Mouse (Mus musculus): ENCODE data around the gene Paxbp1.

Gene Paxbp1

DNA sequence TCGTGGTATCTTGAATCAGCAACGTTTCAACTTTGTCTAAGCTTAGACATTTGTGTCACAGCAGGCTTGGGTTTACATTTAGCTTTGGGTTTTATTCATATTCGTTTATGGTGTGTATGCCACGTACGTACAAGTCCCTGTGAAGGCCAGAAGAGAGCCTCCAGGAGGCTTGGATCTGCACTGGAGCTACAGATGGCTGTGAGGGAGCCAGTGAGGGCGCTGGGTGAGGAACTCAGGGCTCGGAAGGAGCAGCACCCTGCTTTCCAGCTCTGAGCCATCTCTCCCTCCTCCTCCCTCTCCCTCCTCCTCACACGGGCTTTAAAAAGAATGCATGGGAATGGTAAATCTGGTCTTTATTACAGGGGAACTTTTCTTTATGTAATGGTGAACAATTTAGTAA lies 9.3 kb upstream of the Paxbp1 start:
- no peak for DNase-seq

DNA sequence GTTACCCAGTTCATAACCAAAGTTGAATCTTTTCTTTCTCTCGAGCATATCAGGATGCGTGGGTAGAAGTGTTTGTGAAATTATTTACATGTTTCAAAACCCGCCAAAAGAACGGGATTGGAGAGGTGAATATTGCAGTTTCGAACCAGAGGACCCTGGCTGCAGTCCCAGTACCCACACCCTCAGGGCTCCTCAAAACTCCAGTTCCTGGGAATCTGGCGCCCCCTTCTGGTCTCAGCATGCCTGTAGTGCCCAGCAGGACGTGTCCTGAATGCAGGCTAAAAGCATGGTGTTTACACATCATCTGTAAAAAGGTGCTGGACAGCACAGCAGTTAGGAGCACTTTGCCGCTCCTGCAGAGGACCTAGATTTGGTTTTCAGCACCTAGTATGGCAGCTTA lies 1.2 kb upstream of the Paxbp1 start:
- DNase-seq: peak; percentile 53

DNA sequence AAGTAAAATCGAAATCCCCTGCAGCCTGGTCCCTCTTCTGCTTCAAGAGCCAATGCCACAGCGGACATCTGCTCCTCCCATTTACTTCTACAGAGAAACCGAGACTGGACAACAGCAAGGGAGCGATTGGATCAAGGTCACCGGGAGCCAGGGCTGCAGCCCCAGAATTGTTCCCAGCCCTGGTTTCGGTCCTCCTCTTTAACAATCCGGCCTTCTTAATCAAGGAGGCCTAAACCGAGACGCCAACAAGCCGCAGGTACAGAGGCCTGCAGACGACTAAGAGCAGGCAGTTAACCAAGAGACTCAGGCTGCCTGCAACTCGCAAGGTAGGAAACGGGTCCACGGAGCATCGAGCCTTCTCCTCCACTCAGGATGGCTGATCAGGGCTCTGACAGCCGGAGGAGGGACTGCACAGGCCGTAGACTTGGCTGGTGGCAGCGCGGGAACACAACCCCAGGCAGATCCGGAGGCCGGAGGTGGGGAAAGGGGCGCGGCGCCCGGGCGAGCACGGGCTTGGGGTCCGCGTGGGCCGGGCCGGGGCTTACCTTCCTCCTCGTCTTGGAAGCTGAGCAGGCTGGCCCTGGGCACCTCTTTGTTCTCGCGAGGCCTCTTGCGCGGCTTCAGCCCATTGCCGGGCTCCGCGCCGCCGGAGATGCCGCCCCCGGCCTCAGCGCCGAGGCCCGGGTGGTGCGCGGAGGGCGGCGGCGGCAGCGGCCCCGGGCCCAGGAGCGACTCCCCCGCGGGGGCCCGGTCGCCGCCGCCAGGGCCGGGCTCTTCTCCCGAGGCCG lies 688 bp downstream of the Paxbp1 start:
- DNase-seq: peak; percentile 50

DNA sequence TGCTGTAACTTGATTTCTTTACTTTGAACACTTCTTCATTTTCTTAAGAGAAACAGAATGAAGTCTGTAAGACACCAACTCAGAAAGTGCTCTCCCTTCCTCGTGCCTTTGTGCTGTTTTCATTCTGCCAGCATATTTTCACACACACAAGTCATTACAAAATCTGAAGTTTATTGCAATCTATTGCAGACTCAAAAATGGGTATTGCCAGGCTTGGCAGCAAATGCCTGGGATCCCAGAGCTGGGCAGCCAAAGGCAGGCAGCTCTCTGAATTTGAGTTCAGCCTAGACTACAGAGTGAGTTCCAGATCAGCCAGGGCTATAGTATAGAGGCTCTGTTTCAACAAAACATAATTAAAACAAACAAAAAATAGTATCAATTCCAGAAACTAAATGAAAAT lies 1.7 kb downstream of the Paxbp1 start:
- DNase-seq: no peak

DNA sequence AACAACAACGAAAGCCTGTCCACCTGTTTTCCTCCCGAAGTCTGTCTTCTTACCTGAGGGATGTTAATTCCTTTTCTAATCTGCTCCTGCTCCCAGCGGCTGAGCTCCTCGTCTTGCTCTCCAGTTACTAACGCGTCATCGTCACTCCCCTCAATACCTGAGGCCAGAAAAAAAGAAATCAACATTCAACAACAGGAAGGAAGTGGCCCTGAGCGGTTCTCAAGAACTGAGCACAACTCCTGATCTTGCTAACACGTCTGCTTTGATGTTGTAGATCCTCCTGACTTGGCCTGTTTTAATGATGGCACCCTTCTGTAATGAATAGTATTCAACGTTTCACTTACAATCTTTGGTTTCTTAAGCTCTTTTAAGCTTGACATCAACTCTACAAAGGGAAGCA lies 8.5 kb downstream of the Paxbp1 start:
- no peak for DNase-seq

DNA sequence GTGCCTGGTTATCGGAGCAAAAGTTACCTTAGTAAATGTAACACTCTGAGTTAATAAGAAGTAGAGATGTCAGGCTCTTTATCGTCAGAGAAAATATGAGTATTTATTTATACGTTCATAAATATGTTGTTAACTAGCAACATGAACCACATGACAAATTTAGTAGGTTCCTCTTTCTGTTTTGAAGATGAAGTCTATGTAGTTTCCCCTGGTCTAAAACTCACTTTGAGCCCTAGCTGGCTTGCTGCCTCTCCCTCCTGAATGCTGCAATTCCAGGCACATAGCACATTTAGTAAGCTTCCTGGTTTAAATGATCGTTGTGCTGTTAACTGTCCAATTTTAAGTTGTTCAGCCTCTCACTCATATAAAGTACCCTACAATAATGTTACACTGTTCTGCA lies 13.6 kb downstream of the Paxbp1 start:
- DNase-seq: no peak

DNA sequence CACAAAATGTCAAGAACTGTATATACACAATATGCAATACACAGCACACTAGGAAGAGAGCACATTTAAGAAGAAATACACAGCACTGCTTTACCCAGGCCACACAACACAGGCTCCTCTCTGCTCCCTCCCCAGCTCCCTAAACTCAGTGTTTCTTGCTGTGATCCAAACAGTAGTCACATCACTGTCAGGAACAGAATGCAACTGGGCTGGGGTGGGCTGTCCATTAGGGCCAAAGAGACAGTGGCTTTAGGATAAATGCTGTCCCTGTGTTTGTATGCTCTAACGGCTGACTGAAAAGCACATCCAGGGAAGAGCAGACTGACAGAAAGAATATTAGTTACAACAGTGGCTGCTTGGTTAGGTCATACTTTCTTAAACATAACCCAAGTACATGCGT lies 14.4 kb downstream of the Paxbp1 start:
- DNase-seq: no peak

DNA sequence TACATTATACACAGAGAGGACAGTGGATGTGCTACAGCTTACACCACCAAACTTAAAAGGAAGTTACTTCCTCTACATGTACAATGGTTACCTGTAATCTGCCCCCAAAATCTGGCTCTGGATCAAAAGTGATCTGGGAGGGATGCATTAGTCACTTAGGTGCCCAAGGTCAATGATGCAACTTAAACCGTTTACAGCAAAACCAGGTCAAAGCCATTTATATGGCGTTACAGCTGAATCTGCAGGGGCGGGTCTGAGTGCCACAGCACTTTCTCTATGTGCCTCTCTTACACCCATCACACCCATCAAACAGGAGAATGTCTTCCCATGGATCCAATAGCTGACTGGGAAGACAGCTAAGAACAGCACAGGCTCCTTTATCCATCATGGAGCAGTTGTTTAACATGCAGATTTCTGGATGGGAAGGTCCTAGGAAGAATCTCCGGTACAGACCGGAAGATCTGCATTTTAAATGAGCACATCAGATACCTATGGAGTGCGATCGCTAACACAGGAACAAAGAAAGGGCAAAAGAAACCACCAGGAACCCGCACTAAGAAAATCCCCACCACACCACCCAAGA lies 15.1 kb downstream of the Paxbp1 start:
- DNase-seq: no peak

DNA sequence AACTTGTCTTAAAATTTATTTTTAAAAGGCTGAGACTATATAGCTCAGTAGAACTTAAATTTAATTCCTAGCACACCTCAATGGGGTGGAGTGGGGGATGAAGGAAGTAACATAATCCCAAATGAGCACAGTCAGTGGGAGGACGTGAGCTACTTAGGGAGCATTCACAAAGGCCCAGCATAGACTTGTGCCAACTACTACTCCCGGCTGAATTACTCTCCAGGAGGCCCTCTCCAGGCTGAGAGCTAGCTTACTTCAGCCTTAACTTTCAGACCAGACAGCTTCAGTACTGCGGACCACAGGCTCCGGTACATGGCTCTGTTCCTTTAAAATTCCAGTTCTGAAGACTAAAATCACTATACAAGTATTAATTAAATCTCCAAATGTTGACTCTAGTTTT lies 18.1 kb downstream of the Paxbp1 start:
- DNase-seq: no peak

DNA sequence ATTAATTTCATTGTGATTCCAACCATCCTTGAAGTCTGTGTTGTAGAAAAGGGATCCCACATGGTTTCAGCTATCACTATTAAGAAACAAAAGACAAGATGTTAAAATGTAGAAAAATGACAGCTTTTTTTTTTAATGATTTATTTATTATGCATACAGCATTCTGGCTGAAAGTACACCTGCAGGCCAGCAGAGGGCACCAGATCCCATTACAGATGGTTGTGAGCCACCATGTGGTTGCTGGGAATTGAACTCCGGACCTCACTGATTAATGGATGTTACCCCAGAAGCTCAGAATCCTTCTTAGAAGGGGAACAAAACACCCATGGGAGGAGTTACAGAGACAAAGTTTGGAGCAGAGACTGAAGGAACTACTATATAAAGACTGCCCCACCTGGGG lies 21.0 kb downstream of the Paxbp1 start:
- no peak for DNase-seq

DNA sequence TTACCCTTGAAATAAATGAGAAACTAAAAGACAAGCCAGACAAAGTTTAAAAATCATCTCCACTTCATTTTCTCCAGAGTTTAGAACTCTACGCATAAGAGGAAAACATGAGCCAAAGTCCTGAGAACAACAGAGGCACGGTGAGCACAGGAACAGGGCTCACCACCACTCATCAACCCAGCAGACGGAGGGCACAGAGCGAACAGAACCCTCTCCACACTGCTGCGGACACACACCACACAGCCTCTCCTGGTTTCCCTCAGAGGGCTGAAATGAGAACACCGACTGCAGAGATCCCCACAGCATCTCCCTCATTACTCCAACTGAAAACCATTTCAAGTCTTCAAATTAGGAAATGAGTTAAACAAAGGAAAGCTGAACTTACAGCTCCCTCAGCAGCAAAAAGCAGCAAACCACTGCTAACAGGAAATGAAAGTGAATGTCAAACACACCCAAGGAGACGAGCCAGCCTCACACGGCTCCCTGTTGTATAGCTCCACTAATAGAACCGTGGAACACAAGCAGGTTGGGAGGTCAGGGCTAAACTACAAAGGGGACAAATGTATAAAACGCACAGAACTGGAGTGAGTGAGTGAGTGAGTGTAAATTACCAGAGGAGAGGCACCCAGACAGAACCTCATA lies 23.4 kb downstream of the Paxbp1 start:
- no peak for DNase-seq

DNA sequence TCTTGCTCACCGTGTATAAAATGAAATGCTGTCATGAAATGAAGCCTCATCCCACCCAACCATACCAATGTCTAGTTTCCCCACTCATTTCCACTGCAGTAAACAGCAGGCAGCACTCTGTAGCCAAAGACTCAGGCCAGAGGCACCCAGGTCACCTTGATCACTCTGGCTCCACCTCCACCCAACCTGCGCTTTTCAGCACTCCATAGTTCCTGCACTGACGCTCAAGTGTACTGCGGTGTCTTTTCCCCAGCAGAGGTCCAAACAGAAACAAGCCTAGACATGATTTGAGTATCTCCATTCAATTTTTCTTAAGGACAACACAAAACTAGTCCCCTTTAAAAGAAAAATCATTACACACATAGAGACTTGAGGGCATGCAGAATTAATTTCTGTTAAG lies 24.9 kb downstream of the Paxbp1 start:
- no peak for DNase-seq

DNA sequence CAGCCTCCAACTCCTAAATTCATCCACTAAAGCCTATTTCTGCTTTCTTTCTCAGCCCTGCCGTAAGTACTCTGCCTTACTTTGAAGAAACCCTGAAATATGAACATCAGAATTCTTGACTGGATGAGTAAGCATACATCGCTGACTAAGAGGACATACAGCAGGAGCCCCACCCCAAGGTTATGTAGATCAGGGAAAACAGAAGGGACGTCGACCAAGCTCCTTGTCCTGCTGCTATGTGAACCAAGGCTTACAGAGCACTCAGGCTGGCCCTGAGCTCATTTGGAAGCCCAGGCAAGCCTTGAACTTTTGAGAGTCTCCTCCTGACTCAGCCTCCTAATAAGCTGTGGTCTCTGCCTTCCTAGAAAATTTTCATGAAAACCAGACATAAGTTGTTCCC lies 28.6 kb downstream of the Paxbp1 start:
- DNase-seq: no peak

DNA sequence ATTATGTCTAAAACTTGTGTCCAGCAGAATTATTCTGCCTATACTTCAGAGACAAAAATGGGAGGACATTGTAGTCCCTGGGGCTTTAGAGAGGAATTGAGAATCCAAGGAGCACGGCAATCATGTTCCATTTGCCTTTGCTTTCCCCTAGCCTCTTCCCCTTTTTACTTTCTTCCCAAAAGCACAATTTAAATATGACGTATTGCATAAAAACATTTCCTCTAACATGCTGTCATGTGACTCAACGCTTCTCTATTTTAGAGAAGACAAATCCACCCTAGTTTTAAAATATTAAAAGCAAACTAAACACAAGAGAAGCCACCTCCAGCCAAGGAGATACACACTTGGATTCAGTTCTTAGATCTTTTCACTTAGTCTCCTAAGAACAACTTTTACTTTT lies 32.5 kb downstream of the Paxbp1 start:
- DNase-seq: no peak

DNA sequence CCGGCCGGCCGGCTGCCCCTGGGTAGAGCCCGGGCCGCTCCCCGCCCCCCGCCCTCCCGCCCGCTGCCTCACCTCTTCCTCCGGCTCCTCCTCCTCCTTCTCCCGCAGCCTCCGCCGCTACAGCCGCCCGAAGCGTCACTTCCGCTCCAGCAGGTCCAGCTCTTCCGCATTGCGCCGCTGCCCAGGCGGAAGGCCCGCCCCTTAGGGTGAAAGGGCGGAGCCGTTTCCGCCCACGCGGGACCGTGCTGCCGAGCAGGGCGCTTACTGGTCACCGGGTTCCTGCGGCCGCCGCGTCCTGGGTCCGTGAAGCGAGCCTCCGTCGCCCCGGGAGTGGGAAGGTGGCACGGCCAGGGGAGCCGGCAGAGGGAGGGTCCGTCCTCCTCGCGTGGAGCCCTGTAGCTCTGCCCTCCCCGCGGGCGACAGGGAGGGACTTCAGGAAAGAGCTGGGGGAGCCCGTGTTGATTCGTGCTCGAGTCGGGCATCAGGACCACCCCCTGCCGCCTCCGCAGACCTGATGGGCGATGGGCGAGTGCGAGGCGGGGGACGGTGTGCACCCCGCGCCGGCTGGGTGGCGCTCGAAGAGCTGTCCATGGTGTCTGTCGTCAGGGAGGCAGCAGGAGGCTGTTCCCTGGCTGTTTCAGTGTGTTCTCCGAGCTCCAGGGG lies 33.2 kb downstream of the Paxbp1 start, which contains the start of gene Synj1:
Synj1 (minus strand) TSS at position 288 of the 663 bp plus-strand sequence.
- peak; percentile 90 for DNase-seq

DNA sequence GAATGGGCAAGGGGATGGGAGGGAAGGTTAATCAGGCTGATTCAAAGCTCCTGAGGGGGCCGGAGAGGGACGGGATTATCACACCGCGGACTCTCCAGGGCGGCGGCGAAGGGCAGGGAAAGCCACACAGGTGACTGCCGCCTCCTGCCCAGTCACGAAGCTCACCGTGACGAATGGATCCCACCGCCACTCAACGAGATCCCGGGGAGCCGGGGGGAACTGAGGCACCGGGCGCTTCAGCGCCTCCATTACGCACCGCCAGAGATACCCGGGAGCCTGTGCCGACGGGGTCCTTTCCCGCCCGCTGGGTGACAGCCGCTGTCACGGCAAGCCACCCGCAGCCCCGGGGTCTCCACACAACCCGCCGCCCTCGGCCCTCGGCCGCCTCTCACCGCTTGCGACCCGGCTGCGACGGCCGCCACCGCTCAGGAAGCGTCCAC lies 33.7 kb downstream of the Paxbp1 start:
- no peak for DNase-seq

DNA sequence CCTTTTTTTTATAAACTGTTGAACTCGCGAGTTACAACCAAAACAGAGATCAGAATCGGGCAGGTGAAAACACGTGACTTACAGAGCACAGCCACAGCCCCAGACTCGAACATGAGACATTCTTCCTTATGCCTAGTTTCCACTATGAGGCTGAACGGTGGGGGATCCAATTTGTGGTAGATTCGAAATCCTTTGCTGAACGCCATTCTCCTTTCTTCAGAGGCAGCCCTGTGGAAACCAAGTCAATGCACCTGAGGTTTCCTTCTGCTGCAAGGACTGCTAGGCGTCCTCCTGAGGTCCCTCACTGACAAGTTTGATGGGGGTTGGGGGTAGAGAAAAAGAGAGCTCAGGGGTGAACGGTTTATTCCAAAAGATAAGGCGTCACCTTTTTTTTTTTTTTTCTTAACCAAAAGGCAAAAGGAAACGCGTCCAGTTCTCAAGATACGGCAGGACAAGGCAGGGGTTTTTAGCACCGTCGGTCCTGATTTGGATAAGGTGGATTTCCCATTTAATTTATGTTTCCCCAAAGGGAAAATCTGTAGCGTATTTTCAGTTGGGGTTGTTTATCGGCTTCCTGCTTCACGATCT lies 34.3 kb downstream of the Paxbp1 start:
- peak; percentile 9 for DNase-seq

DNA sequence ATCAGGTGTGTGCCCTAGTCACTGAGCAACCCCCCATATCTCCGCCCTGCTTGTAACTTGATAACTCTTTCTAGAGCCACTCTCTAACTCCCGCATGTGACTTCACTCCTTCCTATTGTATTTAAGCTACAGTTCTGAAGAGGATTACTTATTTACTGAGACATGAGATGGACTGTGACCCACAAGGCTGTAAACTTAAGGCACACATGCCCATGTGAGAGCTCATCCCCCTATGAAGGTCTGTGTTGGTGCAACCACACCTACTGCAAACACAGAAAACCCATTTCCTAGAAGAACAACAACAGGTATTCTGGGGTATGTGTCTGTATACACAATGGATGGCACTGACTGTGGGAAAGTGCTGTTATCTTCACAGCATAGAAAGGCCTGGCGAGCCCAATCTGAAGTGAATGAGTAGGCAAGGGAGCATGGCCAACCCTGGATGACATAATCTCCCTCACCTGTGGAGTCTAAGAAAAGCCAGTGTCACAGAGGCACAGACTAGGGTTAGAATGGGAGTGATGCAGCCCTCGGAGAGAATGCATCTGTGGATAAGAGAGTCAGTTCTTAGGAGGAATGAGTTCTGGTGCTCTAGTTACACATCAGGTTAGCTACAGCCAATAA lies 39.3 kb downstream of the Paxbp1 start:
- DNase-seq: no peak

DNA sequence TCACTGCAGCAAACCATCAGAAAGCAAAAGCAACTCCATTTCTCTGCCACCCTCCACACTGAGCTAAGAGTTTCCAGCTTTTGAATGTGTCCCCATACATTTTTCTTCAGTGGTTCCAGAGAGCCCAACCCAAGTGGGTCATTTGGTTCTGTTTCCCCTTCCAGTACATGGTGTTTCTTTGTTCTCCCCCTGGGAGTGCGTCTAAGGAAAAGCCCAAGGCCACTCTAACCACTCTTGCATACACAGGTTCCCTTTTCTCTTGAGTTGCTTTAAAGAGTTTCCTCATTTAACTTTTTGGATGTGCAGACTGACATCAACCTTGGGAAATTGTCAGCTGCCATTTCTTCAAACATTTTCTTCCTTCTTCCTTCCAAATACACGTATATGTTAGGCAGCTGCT lies 43.2 kb downstream of the Paxbp1 start:
- DNase-seq: no peak

DNA sequence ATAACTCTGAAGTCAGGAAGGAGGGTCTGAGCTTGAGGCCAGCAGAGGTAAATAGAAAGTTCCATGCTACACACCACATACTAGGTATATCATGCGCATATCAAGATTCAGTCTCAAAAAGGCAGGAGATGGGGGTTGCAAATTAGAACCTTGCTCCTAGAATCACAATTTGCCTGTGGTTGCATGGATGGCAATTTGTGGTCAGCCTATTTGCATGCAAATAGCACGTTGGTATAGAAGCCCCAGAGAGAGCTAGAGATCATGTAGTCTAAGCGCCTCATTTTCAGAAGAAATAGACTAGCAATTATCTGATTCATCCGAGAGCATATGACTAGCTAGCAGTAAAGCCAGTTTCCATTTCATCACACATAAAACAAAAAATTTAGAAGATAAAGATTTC lies 44.5 kb downstream of the Paxbp1 start:
- DNase-seq: no peak

DNA sequence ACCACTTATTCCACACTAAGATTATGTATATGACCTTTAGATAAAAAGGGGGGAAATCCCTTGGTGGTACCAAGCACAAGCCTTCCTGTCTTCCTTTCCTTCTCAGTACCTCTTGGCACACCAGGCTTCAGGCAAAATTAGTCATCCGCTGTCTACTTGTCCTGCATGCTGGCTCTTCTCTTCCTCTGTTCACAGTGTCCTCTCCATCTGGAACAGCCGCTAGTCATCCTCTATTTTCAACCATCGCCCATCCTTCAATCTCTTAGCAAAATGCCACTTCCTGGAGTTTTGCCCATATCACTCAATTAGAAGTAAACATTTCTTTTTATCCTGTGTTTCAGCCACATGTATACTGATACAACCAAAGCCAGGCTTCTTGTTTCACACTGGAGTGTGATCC lies 46.5 kb downstream of the Paxbp1 start:
- DNase-seq: no peak

DNA sequence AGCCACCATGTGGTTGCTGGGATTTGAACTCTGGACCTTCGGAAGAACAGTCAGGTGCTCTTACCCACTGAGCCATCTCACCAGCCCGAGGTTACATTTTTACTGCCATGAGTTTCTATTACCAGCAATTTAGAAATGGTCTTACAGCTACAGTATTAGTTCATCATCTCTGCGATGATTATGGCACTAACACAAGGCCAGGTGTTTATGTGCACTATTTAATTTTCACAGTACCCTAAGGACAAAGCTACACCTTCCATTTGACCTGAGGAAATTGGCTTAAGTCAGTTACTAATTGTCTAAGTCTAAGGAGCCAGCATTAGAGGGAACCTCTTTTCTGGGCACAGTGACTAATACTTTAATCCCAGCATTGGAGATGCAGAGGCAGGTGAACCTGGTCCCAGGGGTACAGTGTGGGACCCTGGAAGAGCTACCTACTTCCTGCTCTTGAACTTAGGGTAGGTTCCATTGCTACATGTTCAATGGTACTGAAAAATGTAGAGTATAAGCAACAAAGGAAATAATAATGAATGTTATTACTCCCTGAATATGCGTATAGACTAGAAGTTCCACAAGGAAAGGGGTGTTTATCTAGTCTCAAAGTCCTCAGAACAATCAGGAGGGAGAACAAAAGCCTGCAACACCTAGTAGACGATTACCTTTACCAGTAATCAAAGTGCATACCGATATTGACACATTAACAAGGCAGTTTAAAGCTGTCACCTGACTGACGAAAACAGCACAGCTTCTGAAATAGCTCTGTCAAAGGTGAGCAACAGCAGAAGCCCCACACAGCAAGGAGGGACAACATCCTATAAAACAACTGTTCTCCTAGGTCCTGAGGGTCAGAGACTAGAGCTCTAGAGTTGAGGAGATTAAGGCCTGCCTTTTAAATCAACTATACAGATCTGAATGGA lies 47.8 kb downstream of the Paxbp1 start:
- DNase-seq: no peak
